ENCODE assay signal across 9 mouse cellular contexts in genomic region chr11:59293616-59294015, GRCm38 (mm10). TPM values are rescaled to one million over a fixed set of nuclear protein-coding genes. Genes with fewer than 3 reads are reported as not detected.
DNase-seq lines count a peak whose midpoint lies in the region; ATAC-seq and TF ChIP-seq lines count a peak whose summit lies in the region.
"Had no signal": no experiment of that assay in that cellular context is flagged by ENCODE, and none has a peak within 500 bp of the region (broad histone marks: within the 10 kb centered on the region; RNA-seq: fewer than 3 reads in every experiment).

No protein-coding gene starts in this region.

- peak; percentile 74 for TF ChIP-seq CTCF in gastrocnemius, adult 2 months (IDR thresholded peaks at IDR 0.05)

- H3K27ac ChIP-seq in gastrocnemius, adult 2 months, result no peak overlapping the region

- H3K4me3 ChIP-seq in gastrocnemius, adult 2 months, result no peak overlapping the region

- ATAC-seq in megakaryocyte, adult 5-6 weeks (ENCODE audit: poor library complexity, severe bottlenecking), result no peak

- intact Hi-C loops in gastrocnemius, adult 2 months (cut with DNase I), result loop anchor here (2.0 to 10.0 kb wide), 3 partner anchors 53 to 199 kb away; no protein-coding TSS in a partner anchor
- intact Hi-C loops in gastrocnemius, postnatal 14 days (cut with DNase I; ENCODE audit: low total_unique reads), result loop anchor here (10.0 kb wide), 1 partner anchor 199 kb away; no protein-coding TSS in a partner anchor

- peak; percentile 76 for DNase-seq in gastrocnemius, adult 2 months
- DNase-seq in gastrocnemius, postnatal 14 days, result no peak
- DNase-seq in right cerebral cortex, postnatal 14 days, result peak; percentile 55
- no peak for DNase-seq in right cerebral cortex, postnatal 36 days (ENCODE audit: low spot score in 2 of 2)
- DNase-seq in cerebellum, adult 11 months, result peak; percentile 34
- peak; percentile 68 to 75 for DNase-seq in kidney, postnatal 25 days
- peak; percentile 73 for DNase-seq in retina, embryonic 14.5 days (ENCODE audit: low spot score)

RNA-seq across cellular contexts. Expression of gene Wnt3a, which starts 3.1 kb away (rescaled TPM):
- not detected for total RNA-seq in gastrocnemius, adult 2 months (2021)
- not detected for total RNA-seq in gastrocnemius, postnatal 14 days (2021)
- not detected in 2 replicates for total RNA-seq in megakaryocyte, adult 5-6 weeks (2015)
- total RNA-seq in megakaryocyte, adult 5-6 weeks (2017), result not detected in 2 replicates
- total RNA-seq: left cerebral cortex, postnatal 25 days had no signal

RNA-seq across cellular contexts. Expression of gene Wnt9a, which starts 13.1 kb away (rescaled TPM):
- total RNA-seq in gastrocnemius, adult 2 months (2021), result 1 to 10 TPM; 7.8 to 9.7 TPM
- 1 to 10 TPM; 8.8 to 9.8 TPM for total RNA-seq in gastrocnemius, postnatal 14 days (2021)
- not detected in 2 replicates for total RNA-seq in megakaryocyte, adult 5-6 weeks (2015)
- not detected in 2 replicates for total RNA-seq in megakaryocyte, adult 5-6 weeks (2017)

Comparison
In these comparisons a context has a peak if more than half of its experiments do, and no peak if none do; other contexts are left out.
1. DNase-seq: peak in gastrocnemius, adult 2 months (single experiment), right cerebral cortex, postnatal 14 days (single experiment), cerebellum, adult 11 months (single experiment), kidney, postnatal 25 days (2 of 2) and retina, embryonic 14.5 days (single experiment); none in gastrocnemius, postnatal 14 days (single experiment) and right cerebral cortex, postnatal 36 days (0 of 2).
2. RNA of gene Wnt9a, which starts 13.1 kb away (total RNA-seq): 8.8 to 9.8 TPM in gastrocnemius, postnatal 14 days and 7.8 to 9.7 TPM in gastrocnemius, adult 2 months; not detected in megakaryocyte, adult 5-6 weeks; every median in the first group is over 4 times any median in the second.